Mouse (Mus musculus) stomach, postnatal 0 days (tissue): ENCODE results near the gene Tex2. TPM values are rescaled to one million over a fixed set of nuclear protein-coding genes. Genes with fewer than 3 reads are reported as not detected.
"Not testable (repeated sequence)": the region's sequence is repeated elsewhere in the genome, so short reads cannot be mapped to it uniquely, and the experiment has no call there.

Experiments
- ATAC-seq: fragments of 200-750 bp; cut with Nextera tagmentation; 2 replicates; pipeline ENCODE4 v1.8.0; 2017; ENCODE audit not compliant: low FRiP score, low TSS enrichment
- DNase-seq: peaks from one replicate; pipeline ENCODE4 v3.0.0-alpha.2; 2016; ENCODE audit warnings: low spot score
- H3K27ac ChIP-seq: fragments of 300-500 bp; sonication (generic); replicated peaks from 2 replicates; pipeline ENCODE4 v1.5.1; 2014; ENCODE audit warnings: mild to moderate bottlenecking, control low read depth
- H3K27me3 ChIP-seq: fragments of 300-500 bp; sonication (generic); 2 replicates; pipeline ENCODE4 v1.6.1; 2014; ENCODE audit warnings: low read length; ENCODE audit not compliant: control insufficient read depth, insufficient read depth
- H3K36me3 ChIP-seq: fragments of 300-500 bp; sonication (generic); 2 replicates; pipeline ENCODE4 v1.6.1; 2014; ENCODE audit warnings: low read length, mixed read lengths; ENCODE audit not compliant: control insufficient read depth, insufficient read depth
- H3K4me1 ChIP-seq: fragments of 300-500 bp; sonication (generic); replicated peaks from 2 replicates; pipeline ENCODE4 v1.6.1; 2014; ENCODE audit warnings: antibody characterized with exemption; ENCODE audit not compliant: control insufficient read depth, insufficient read depth
- H3K4me2 ChIP-seq: fragments of 300-500 bp; sonication (generic); replicated peaks from 2 replicates; pipeline ENCODE4 v1.6.1; 2014; ENCODE audit warnings: low read depth, mild to moderate bottlenecking, control low read depth, moderate library complexity
- H3K4me3 ChIP-seq: fragments of 300-500 bp; sonication (generic); 2 replicates; pipeline ENCODE4 v1.5.1; 2014; ENCODE audit warnings: low read depth, low read length, control low read depth
- H3K9ac ChIP-seq: fragments of 300-500 bp; sonication (generic); 2 replicates; pipeline ENCODE4 v1.6.1; 2014; ENCODE audit warnings: mild to moderate bottlenecking, low read length, control low read depth, mixed read lengths
- H3K9me3 ChIP-seq: fragments of 300-500 bp; sonication (generic); 2 replicates; pipeline ENCODE4 v1.6.1; 2016; ENCODE audit warnings: low read length; ENCODE audit not compliant: control insufficient read depth
- CTCF ChIP-seq: IDR thresholded peaks from 2 replicates; pipeline ENCODE4 v1.5.1; 2016; ENCODE audit warnings: antibody characterized with exemption, low read depth, mild to moderate bottlenecking, moderate library complexity
- EP300 ChIP-seq: optimal IDR thresholded peaks from 2 replicates; pipeline ENCODE3; 2016; ENCODE audit warnings: antibody characterized with exemption
- WGBS: fragments of 180-500 bp; shearing (Covaris S2); extraction: QIAGEN DNeasy Blood & Tissue Kit; methylation state at CpG from one replicate; pipeline ENCODE4 v1.1.7; 2014; 5-methylcytosine and 5-hydroxymethylcytosine counted together
- polyA plus RNA-seq: library from polyadenylated mRNA; unstranded; fragments of >200 nt; fragmentation: Nextera tagmentation; extraction: Ambion mirVana; gene quantifications from 2 replicates; pipeline ENCODE4 v1.2.1, GENCODE M21; 2015

Tex2 gene
- 11.6 and 12.1 TPM in 2 replicates for polyA plus RNA-seq

GRCm38 (mm10) chr11:106612961-106613637, at the start of gene Tex2:
Gene Tex2 (minus strand): TSS chr11:106613423.
- Histone ChIP-seq H3K4me2 (peak within 1 kb of the TSS; percentile 79), H3K9ac (peak within 1 kb of the TSS; percentile 94), H3K4me1 (no peaks in the 10 kb centered on the region), H3K4me3 (peak within 1 kb of the TSS; percentile 95), H3K36me3 (no peaks in the 10 kb centered on the region), H3K27ac (peak within 1 kb of the TSS; percentile 95), H3K9me3 (no peaks in the 10 kb centered on the region), H3K27me3 (no peaks in the 10 kb centered on the region)
- TF ChIP-seq EP300 (peak; percentile 21), CTCF (no peak)
- ATAC-seq (peak; percentile 96), DNase-seq (peak; percentile 98)
- WGBS, result under 1% methylated on average over 38 of the region's 45 CpGs

GRCm38 (mm10) chr11:106662634-106663407, 49.6 kb upstream of the Tex2 start:
- H3K9ac ChIP-seq, result no peak overlapping the region
- no peak for DNase-seq

GRCm38 (mm10) chr11:106660453-106661081, 47.3 kb upstream of the Tex2 start:
- no peaks in the 10 kb centered on the region for H3K36me3 ChIP-seq
- DNase-seq (no peak), ATAC-seq (no peak)
- no peak overlapping the region for H3K4me3 ChIP-seq
- TF ChIP-seq EP300 (no peak), CTCF (no peak)
- peak overlapping the region; percentile 41; the same call in 1 of the 2 replicates for H3K9ac ChIP-seq
- peak overlapping the region; percentile 94 for H3K27ac ChIP-seq
- 65% methylated on average over 13 of the region's 13 CpGs for WGBS
- H3K4me1 ChIP-seq, result peaks cover 13% of the 10 kb centered on the region
- H3K9me3 ChIP-seq, result no peaks in the 10 kb centered on the region
- H3K4me2 ChIP-seq, result no peak overlapping the region
- no peaks in the 10 kb centered on the region for H3K27me3 ChIP-seq

More at GRCm38 (mm10) chr11:106662634-106663407, 49.6 kb upstream of the Tex2 start:
- peaks cover 11% of the 10 kb centered on the region for H3K4me1 ChIP-seq
- WGBS, result 83% methylated on average over 10 of the region's 11 CpGs
- ATAC-seq, result no peak
- no peak overlapping the region for H3K4me2 ChIP-seq
- no peaks in the 10 kb centered on the region for H3K27me3 ChIP-seq
- H3K9me3 ChIP-seq, result no peaks in the 10 kb centered on the region
- no peak for TF ChIP-seq CTCF
- no peak overlapping the region for H3K27ac ChIP-seq
- H3K4me3 ChIP-seq, result no peak overlapping the region
- H3K36me3 ChIP-seq, result no peaks in the 10 kb centered on the region

GRCm38 (mm10) chr11:106659598-106660295, 46.5 kb upstream of the Tex2 start:
- no peak overlapping the region for H3K4me3 ChIP-seq
- no peaks in the 10 kb centered on the region for H3K27me3 ChIP-seq
- no peak for TF ChIP-seq CTCF
- no peak for TF ChIP-seq EP300
- 30% methylated on average over 15 of the region's 15 CpGs for WGBS
- H3K36me3 ChIP-seq, result no peaks in the 10 kb centered on the region
- H3K4me2 ChIP-seq, result no peak overlapping the region
- DNase-seq, result peak; percentile 56
- H3K9ac ChIP-seq, result peak overlapping the region; percentile 41; the same call in 1 of the 2 replicates
- ATAC-seq, result peak; percentile 42; the same call in 1 of the 2 replicates
- peaks cover 13% of the 10 kb centered on the region for H3K4me1 ChIP-seq
- H3K9me3 ChIP-seq, result no peaks in the 10 kb centered on the region
- peak overlapping the region; percentile 94 for H3K27ac ChIP-seq

- no peak for TF ChIP-seq CTCF
- peak; percentile 40 for TF ChIP-seq EP300
- no peaks in the 10 kb centered on the region for H3K27me3 ChIP-seq
- ATAC-seq (peak; percentile 86), DNase-seq (peak; percentile 91)
- H3K27ac ChIP-seq, result peak overlapping the region; percentile 94
- H3K4me2 ChIP-seq, result peak overlapping the region; percentile 20; the same call in 1 of the 2 replicates
- peaks cover 13% of the 10 kb centered on the region for H3K4me1 ChIP-seq
- peak overlapping the region; percentile 47 for H3K9ac ChIP-seq
- 8% methylated on average over 14 of the region's 14 CpGs for WGBS
- H3K9me3 ChIP-seq, result no peaks in the 10 kb centered on the region
- no peak overlapping the region for H3K4me3 ChIP-seq
- no peaks in the 10 kb centered on the region for H3K36me3 ChIP-seq
Measured at GRCm38 (mm10) chr11:106658051-106658880, 45.0 kb upstream of the Tex2 start.

- not testable (repeated sequence) for DNase-seq, H3K36me3 ChIP-seq, H3K9ac ChIP-seq, H3K4me2 ChIP-seq, H3K9me3 ChIP-seq, H3K4me3 ChIP-seq, H3K27me3 ChIP-seq, ATAC-seq
- WGBS, result 79% methylated on average over 5 of the region's 5 CpGs
- Histone ChIP-seq H3K27ac (peak overlapping the region; percentile 94), H3K4me1 (peaks cover 13% of the 10 kb centered on the region)
Measured at GRCm38 (mm10) chr11:106656896-106657498, 43.8 kb upstream of the Tex2 start.
